Mouse (Mus musculus): Measurements from ENCODE around the gene Ly6g6e.

DNA sequence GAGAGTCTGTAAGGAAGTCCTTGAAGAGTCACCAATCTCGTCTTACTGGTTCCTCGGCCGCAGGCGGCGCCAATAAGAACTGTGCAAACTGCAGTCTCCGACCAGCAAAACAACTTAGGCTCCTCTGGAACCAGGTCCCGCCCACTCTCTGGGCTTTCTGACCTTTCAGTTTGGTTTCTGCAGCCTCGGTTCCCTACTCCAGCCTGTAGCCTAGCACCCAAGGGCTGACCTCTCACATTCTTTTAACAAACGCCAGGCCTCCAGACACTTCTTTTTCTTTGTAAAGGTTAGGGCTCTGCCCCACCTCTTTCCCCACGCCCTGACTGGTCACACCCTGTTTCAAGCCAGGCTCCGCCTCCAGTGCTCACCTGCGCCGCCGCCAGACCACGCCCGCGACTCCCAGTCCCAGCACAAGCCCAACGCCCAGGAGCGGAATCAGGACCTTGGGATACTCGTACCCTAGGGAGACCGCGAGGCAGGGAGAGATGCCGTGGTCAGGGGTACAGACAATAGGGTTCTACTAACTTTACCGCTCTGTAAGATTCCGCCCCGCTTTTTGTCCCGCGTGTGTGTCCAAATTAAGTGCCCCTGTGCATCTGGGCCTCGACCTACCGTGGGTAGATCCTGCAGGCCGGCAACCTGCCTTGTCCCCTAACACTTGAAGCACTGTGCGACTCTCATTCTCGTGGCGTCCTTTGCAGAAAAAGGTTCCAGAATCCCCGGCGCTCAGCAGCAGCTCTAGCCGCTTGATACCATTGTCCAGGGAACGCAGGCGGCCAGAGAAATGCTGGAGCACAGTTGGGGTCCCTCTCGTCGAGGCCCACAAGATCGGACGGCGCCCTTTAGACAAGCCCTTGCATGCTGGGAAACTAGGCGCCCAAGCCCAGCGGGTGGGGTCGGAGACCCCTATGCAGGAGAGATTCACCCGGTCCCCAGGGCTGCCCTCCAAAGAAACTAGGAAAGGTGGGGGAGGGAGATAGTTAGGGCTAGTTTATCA, 11.5 kb upstream of the Ly6g6e start, which contains the start of gene Ly6g6c:
- TF ChIP-seq CTCF (IDR thresholded peaks at IDR 0.05; ENCODE audit: borderline replicate concordance, control insufficient read depth, extremely low read depth, insufficient read depth, low read length, poor library complexity) (no peak), POLR2A (IDR thresholded peaks at IDR 0.05; ENCODE audit: control insufficient read depth, extremely low read depth, insufficient read depth, low read length, poor library complexity) (no peak)

Data from thymus, adult 2 months (tissue).